Mouse (Mus musculus) embryonic fibroblast, embryonic 13.5 days (primary cell): ENCODE measurements around the gene Hnrnpl.

Experiments
- CTCF ChIP-seq: IDR thresholded peaks from 2 replicates; pipeline ENCODE4 v1.5.1; 2011; ENCODE audit warnings: mild to moderate bottlenecking, control low read depth, low read length, moderate library complexity, borderline replicate concordance; ENCODE audit not compliant: insufficient read depth
- POLR2A ChIP-seq: IDR thresholded peaks from 2 replicates; pipeline ENCODE4 v1.6.1; 2011; ENCODE audit warnings: low read depth, mild to moderate bottlenecking, control low read depth, low read length, moderate library complexity

DNA sequence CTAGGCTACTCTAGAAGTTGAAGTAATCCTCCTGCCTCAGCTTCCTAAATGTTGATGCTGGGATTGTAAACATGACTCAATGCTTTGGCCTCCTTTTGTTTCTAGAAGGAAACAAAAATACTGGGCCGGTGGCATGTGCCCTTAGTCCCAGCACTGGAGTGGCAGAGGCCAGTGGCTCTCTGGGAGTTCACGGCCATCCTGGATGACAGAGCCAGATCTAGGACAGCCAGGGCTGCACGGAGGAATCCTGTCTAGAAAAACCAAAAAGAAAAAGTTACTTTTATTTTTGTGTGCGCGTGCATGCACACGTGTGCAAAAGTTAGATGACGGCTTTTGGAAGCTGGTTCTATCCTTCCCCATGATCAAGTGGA, 18.0 kb downstream of the Hnrnpl start:
- TF ChIP-seq CTCF (no peak), POLR2A (no peak)
